Mouse (Mus musculus) limb, embryonic 12.5 days (tissue): ENCODE measurements at regions not wholly inside any gene's neighbourhood (a gene's known extent, or its start where the extent isn't known, plus 50 kb on each side); places are given as distances from the start of the nearest gene placed in this dataset.
A peak's percentile ranks its signal among the peaks of the same experiment; 100 is the strongest.

ENCODE experiments used
- ATAC-seq: fragments of 200-750 bp; cut with Nextera tagmentation; 2 replicates; pipeline ENCODE4 v1.8.0; 2017; ENCODE audit warnings: low read depth, moderate TSS enrichment; ENCODE audit not compliant: insufficient number of reproducible peaks, insufficient read depth, low FRiP score, low TSS enrichment
- H3K27ac ChIP-seq: fragments of 300-500 bp; sonication (generic); 2 replicates; pipeline ENCODE4 v1.5.1; 2016; ENCODE audit warnings: mild to moderate bottlenecking, moderate library complexity
- H3K27me3 ChIP-seq: fragments of 300-500 bp; sonication (generic); 2 replicates; pipeline ENCODE4 v1.6.1; 2016; ENCODE audit warnings: mild to moderate bottlenecking, moderate library complexity
- H3K36me3 ChIP-seq: fragments of 300-500 bp; sonication (generic); 2 replicates; pipeline ENCODE4 v1.6.1; 2016; ENCODE audit warnings: mild to moderate bottlenecking, moderate library complexity
- H3K4me1 ChIP-seq: fragments of 300-500 bp; sonication (generic); replicated peaks from 2 replicates; pipeline ENCODE4 v1.6.1; 2016
- H3K4me2 ChIP-seq: fragments of 300-500 bp; sonication (generic); 2 replicates; pipeline ENCODE4 v1.6.1; 2016; ENCODE audit warnings: mild to moderate bottlenecking, moderate library complexity
- H3K4me3 ChIP-seq: fragments of 300-500 bp; sonication (generic); replicated peaks from 2 replicates; pipeline ENCODE4 v1.5.1; 2016; ENCODE audit warnings: mild to moderate bottlenecking
- H3K9ac ChIP-seq: fragments of 300-500 bp; sonication (generic); replicated peaks from 2 replicates; pipeline ENCODE4 v1.6.1; 2016; ENCODE audit warnings: mild to moderate bottlenecking, moderate library complexity
- H3K9me3 ChIP-seq: fragments of 300-500 bp; sonication (generic); 2 replicates; pipeline ENCODE4 v1.6.1; 2016; ENCODE audit warnings: mild to moderate bottlenecking, moderate library complexity
- WGBS: fragments of 180-500 bp; shearing (Covaris S2); methylation state at CpG from one replicate; pipeline ENCODE4 v1.1.7; 2016; 5-methylcytosine and 5-hydroxymethylcytosine counted together

DNA sequence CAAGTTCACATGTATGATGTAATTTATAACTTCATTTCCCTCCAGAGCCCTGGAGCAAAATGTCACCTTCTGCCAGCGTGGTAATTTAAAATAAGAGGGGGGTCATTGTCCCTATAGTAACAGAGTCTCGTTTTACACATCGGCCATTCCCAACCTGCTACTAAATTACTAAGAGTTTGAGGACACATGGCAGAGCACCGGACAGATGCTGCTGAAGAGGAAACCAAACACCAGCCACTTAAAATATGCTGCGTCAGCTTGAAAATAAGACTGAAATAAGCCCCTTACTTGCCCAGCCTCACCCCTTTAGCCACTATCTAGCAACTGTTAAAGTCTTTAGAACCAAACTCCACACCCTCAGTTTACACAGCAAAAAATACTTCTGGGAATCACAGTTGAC, 518.1 kb upstream of the Atp11b start:
- H3K27ac ChIP-seq, result no peak overlapping the region
- WGBS, result 15% methylated on average over 5 of the region's 5 CpGs
- H3K27me3 ChIP-seq, result no peaks in the 10 kb centered on the region
- H3K4me2 ChIP-seq, result no peak overlapping the region
- H3K4me1 ChIP-seq, result peaks cover 16% of the 10 kb centered on the region
- no peaks in the 10 kb centered on the region for H3K36me3 ChIP-seq
- ATAC-seq, result no peak
- no peak overlapping the region for H3K9ac ChIP-seq
- H3K9me3 ChIP-seq, result no peaks in the 10 kb centered on the region
- H3K4me3 ChIP-seq, result no peak overlapping the region

DNA sequence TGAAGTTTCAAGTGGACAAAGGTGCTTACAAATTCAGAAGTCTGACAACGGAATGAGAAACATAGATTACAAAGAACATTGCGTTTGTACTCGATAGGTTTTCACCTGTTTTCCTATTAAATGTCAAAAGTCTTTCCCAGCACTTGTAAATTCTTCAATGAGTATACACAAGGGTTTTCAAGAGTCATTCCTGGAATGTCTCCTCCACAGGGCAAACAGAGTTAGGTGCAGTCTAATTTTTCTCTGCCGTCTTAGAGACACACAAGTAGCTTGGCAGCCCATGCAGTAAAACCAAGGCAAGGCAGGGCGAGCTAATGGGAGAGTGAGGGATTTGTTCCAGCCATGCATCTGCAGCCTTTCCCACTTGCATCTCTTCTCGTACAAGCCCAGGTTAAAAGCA, 516.6 kb upstream of the Atp11b start:
- H3K4me1 ChIP-seq, result peaks cover 14% of the 10 kb centered on the region
- H3K4me2 ChIP-seq, result no peak overlapping the region
- no peak overlapping the region for H3K9ac ChIP-seq
- 74% methylated on average over 6 of the region's 6 CpGs for whole genome bisulfite sequencing
- no peaks in the 10 kb centered on the region for H3K27me3 ChIP-seq
- no peak overlapping the region for H3K4me3 ChIP-seq
- no peak overlapping the region for H3K27ac ChIP-seq
- no peaks in the 10 kb centered on the region for H3K9me3 ChIP-seq
- ATAC-seq, result no peak
- no peaks in the 10 kb centered on the region for H3K36me3 ChIP-seq

DNA sequence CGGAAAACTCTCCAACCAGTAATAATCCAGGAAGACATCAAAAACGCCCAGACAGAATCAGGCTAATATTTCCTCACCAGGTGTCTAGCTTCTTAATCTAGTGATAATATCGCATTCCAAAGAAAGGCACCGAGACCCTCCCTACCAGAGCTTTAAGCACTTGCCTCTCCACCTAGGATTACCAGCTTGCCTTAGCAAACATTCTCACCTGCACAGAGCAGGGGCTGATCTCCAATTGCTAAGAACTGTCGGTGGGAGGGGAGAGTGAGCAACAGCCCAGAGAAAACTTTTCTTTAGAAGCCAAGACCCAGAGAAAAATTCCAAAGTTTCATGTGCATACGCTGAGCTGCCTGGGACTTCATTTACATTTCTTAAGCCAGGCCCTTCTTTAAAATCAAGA, 511.6 kb upstream of the Atp11b start:
- H3K9me3 ChIP-seq, result no peaks in the 10 kb centered on the region
- H3K4me2 ChIP-seq, result no peak overlapping the region
- ATAC-seq, result no peak
- H3K27me3 ChIP-seq, result no peaks in the 10 kb centered on the region
- H3K9ac ChIP-seq, result no peak overlapping the region
- H3K36me3 ChIP-seq, result no peaks in the 10 kb centered on the region
- no peaks in the 10 kb centered on the region for H3K4me1 ChIP-seq
- H3K27ac ChIP-seq, result no peak overlapping the region
- 43% methylated on average over 6 of the region's 6 CpGs for WGBS
- H3K4me3 ChIP-seq, result no peak overlapping the region

GRCm38 (mm10) chr3:35242871-35243529, 510.9 kb upstream of the Atp11b start:
- H3K27me3 ChIP-seq, result no peaks in the 10 kb centered on the region
- 76% methylated on average over 10 of the region's 10 CpGs for WGBS

GRCm38 (mm10) chr3:35245003-35245402, 508.9 kb upstream of the Atp11b start:
- no peaks in the 10 kb centered on the region for H3K36me3 ChIP-seq
- H3K27ac ChIP-seq, result no peak overlapping the region
- H3K27me3 ChIP-seq, result no peaks in the 10 kb centered on the region
- ATAC-seq, result no peak
- no peak overlapping the region for H3K9ac ChIP-seq
- WGBS, result 29% methylated on average over 8 of the region's 8 CpGs
- H3K9me3 ChIP-seq, result no peaks in the 10 kb centered on the region
- no peak overlapping the region for H3K4me3 ChIP-seq
- H3K4me2 ChIP-seq, result no peak overlapping the region
- no peaks in the 10 kb centered on the region for H3K4me1 ChIP-seq

More at GRCm38 (mm10) chr3:35242871-35243529, 510.9 kb upstream of the Atp11b start:
- H3K27ac ChIP-seq, result no peak overlapping the region
- H3K4me2 ChIP-seq, result no peak overlapping the region
- ATAC-seq, result no peak
- H3K9me3 ChIP-seq, result no peaks in the 10 kb centered on the region
- no peaks in the 10 kb centered on the region for H3K4me1 ChIP-seq
- no peak overlapping the region for H3K4me3 ChIP-seq
- H3K9ac ChIP-seq, result no peak overlapping the region
- no peaks in the 10 kb centered on the region for H3K36me3 ChIP-seq

GRCm38 (mm10) chr3:35245946-35246665, 507.8 kb upstream of the Atp11b start:
- Histone ChIP-seq H3K4me3 (no peak overlapping the region), H3K4me1 (no peaks in the 10 kb centered on the region), H3K9me3 (no peaks in the 10 kb centered on the region), H3K9ac (no peak overlapping the region), H3K27me3 (no peaks in the 10 kb centered on the region), H3K27ac (no peak overlapping the region), H3K4me2 (no peak overlapping the region), H3K36me3 (no peaks in the 10 kb centered on the region)
- ATAC-seq, result no peak
- 80% methylated on average over 10 of the region's 10 CpGs for WGBS

GRCm38 (mm10) chr3:35249160-35249559, 504.7 kb upstream of the Atp11b start:
- Histone ChIP-seq H3K27me3 (no peaks in the 10 kb centered on the region), H3K36me3 (no peaks in the 10 kb centered on the region), H3K4me1 (0 out of 2 replicates have a peak, but pooled peaks cover 3% of the 10 kb centered on the region), H3K27ac (0 out of 2 replicates have a peak overlapping the region, but pooled peaks have one; percentile 19), H3K4me3 (no peak overlapping the region), H3K4me2 (no peak overlapping the region), H3K9me3 (no peaks in the 10 kb centered on the region), H3K9ac (no peak overlapping the region)
- ATAC-seq, result no peak; the same call in 1 of the 2 replicates
- 59% methylated on average over 10 of the region's 10 CpGs for WGBS

GRCm38 (mm10) chr3:35250092-35250749, 503.7 kb upstream of the Atp11b start:
- Histone ChIP-seq H3K4me3 (no peak overlapping the region), H3K27ac (no peak overlapping the region), H3K9me3 (no peaks in the 10 kb centered on the region), H3K9ac (no peak overlapping the region), H3K4me1 (0 out of 2 replicates have a peak, but pooled peaks cover 3% of the 10 kb centered on the region), H3K36me3 (no peaks in the 10 kb centered on the region), H3K27me3 (no peaks in the 10 kb centered on the region), H3K4me2 (no peak overlapping the region)
- WGBS, result 75% methylated on average over 14 of the region's 14 CpGs
- ATAC-seq, result no peak

GRCm38 (mm10) chr3:35253861-35254260, 500.0 kb upstream of the Atp11b start:
- H3K9ac ChIP-seq, result no peak overlapping the region
- H3K27me3 ChIP-seq, result no peaks in the 10 kb centered on the region
- H3K4me3 ChIP-seq, result no peak overlapping the region
- 55% methylated on average over 5 of the region's 5 CpGs for WGBS
- ATAC-seq, result no peak
- H3K4me2 ChIP-seq, result no peak overlapping the region
- H3K9me3 ChIP-seq, result no peaks in the 10 kb centered on the region
- H3K27ac ChIP-seq, result no peak overlapping the region
- no peaks in the 10 kb centered on the region for H3K36me3 ChIP-seq
- 0 out of 2 replicates have a peak, but pooled peaks cover 3% of the 10 kb centered on the region for H3K4me1 ChIP-seq

DNA sequence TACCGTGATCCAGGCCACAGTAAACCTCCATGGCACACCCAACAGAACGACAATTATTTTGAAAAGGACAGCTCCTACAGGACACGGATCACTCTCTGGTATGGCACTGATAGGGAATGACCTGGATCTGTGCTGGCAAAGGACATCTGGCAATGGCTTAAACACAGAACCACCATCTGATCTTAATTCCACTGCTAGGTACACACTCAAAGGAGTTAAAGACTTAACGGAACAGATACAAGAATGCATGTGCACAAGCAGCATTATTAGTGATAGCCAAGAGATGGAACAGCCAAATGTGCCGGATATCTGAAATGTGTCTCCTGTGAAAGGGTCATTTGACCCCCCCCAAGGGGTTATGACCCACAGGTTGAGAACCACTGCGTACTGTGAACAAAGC, 493.0 kb upstream of the Atp11b start:
- no peaks in the 10 kb centered on the region for H3K9me3 ChIP-seq
- no peak overlapping the region for H3K27ac ChIP-seq
- H3K36me3 ChIP-seq, result no peaks in the 10 kb centered on the region
- H3K9ac ChIP-seq, result no peak overlapping the region
- H3K4me3 ChIP-seq, result no peak overlapping the region
- H3K27me3 ChIP-seq, result no peaks in the 10 kb centered on the region
- no peak for ATAC-seq
- WGBS, result 83% methylated on average over 6 of the region's 6 CpGs
- H3K4me2 ChIP-seq, result no peak overlapping the region
- H3K4me1 ChIP-seq, result no peaks in the 10 kb centered on the region

GRCm38 (mm10) chr3:35268949-35269348, 485.0 kb upstream of the Atp11b start:
- Histone ChIP-seq H3K27me3 (no peaks in the 10 kb centered on the region), H3K4me1 (no peaks in the 10 kb centered on the region), H3K36me3 (no peaks in the 10 kb centered on the region), H3K4me2 (no peak overlapping the region), H3K27ac (no peak overlapping the region), H3K9ac (no peak overlapping the region), H3K4me3 (no peak overlapping the region), H3K9me3 (no peaks in the 10 kb centered on the region)
- no peak for ATAC-seq
- 60% methylated on average over 4 of the region's 4 CpGs for WGBS
